Mouse (Mus musculus): ENCODE data around the gene Cplane1.
"Not testable (repeated sequence)": the region's sequence is repeated elsewhere in the genome, so short reads cannot be mapped to it uniquely, and the experiment has no call there.

Gene Cplane1

GRCm38 (mm10) chr15:8168591-8169265 is at the start of gene Cplane1:
TSS of gene Cplane1 (plus strand) at chr15:8169106.
- no peaks in the 10 kb centered on the region for H3K27me3 ChIP-seq (ENCODE audit: control insufficient read depth, insufficient read depth, low read length, poor library complexity, severe bottlenecking)
- DNase-seq (ENCODE audit: low read depth, low spot score) = peak; percentile 95
- no peaks in the 10 kb centered on the region; the same call in 1 of the 2 replicates for H3K36me3 ChIP-seq (ENCODE audit: control insufficient read depth, insufficient read depth, low read length, poor library complexity, severe bottlenecking)

- peak; percentile 7 for DNase-seq (ENCODE audit: low read depth, low spot score)
- no peaks in the 10 kb centered on the region for H3K27me3 ChIP-seq (ENCODE audit: control insufficient read depth, insufficient read depth, low read length, poor library complexity, severe bottlenecking)
- H3K36me3 ChIP-seq (ENCODE audit: control insufficient read depth, insufficient read depth, low read length, poor library complexity, severe bottlenecking) = peaks cover 10% of the 10 kb centered on the region
Measured at GRCm38 (mm10) chr15:8129281-8129680, 39.6 kb upstream of the Cplane1 start.

- Histone ChIP-seq H3K27me3 (ENCODE audit: control insufficient read depth, insufficient read depth, low read length, poor library complexity, severe bottlenecking) (no peaks in the 10 kb centered on the region), H3K36me3 (ENCODE audit: control insufficient read depth, insufficient read depth, low read length, poor library complexity, severe bottlenecking) (peaks cover 11% of the 10 kb centered on the region)
- no peak for DNase-seq (ENCODE audit: low read depth, low spot score)
Measured at GRCm38 (mm10) chr15:8131268-8131667, 37.6 kb upstream of the Cplane1 start.

GRCm38 (mm10) chr15:8131761-8132160 is 37.1 kb upstream of the Cplane1 start:
- DNase-seq (ENCODE audit: low read depth, low spot score) = no peak
- Histone ChIP-seq H3K36me3 (ENCODE audit: control insufficient read depth, insufficient read depth, low read length, poor library complexity, severe bottlenecking) (peaks cover 11% of the 10 kb centered on the region), H3K27me3 (ENCODE audit: control insufficient read depth, insufficient read depth, low read length, poor library complexity, severe bottlenecking) (no peaks in the 10 kb centered on the region)

DNA sequence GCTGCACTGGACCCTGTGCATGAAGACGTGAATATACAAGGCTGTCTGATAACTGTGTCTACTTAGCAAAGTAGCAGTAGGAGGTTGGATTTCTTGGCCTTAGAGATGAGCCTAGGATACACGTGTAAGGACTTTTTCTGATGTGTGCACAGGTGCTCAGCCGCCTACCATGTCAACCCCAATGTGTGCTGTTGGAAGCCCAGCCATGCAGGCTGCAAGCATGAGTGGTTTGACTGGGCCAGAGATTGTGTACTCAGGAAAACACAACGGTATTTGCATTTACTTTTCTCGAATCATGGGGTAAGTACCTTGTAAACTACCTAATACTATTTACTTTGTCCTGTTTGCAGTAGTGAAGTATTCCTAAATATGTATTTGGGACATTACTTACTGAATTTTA is 33.3 kb upstream of the Cplane1 start:
- Histone ChIP-seq H3K36me3 (ENCODE audit: control insufficient read depth, insufficient read depth, low read length, poor library complexity, severe bottlenecking) (peaks cover 16% of the 10 kb centered on the region), H3K27me3 (ENCODE audit: control insufficient read depth, insufficient read depth, low read length, poor library complexity, severe bottlenecking) (no peaks in the 10 kb centered on the region)
- DNase-seq (ENCODE audit: low read depth, low spot score) = no peak

GRCm38 (mm10) chr15:8161841-8162240 is 7.1 kb upstream of the Cplane1 start:
- peaks cover 3% of the 10 kb centered on the region; the same call in 1 of the 2 replicates for H3K36me3 ChIP-seq (ENCODE audit: control insufficient read depth, insufficient read depth, low read length, poor library complexity, severe bottlenecking)

GRCm38 (mm10) chr15:8169266-8169746 is 400 bp downstream of the Cplane1 start:
- H3K27me3 ChIP-seq (ENCODE audit: control insufficient read depth, insufficient read depth, low read length, poor library complexity, severe bottlenecking) = no peaks in the 10 kb centered on the region
- DNase-seq (ENCODE audit: low read depth, low spot score) = no peak

More at GRCm38 (mm10) chr15:8161841-8162240, 7.1 kb upstream of the Cplane1 start:
- H3K27me3 ChIP-seq (ENCODE audit: control insufficient read depth, insufficient read depth, low read length, poor library complexity, severe bottlenecking) = no peaks in the 10 kb centered on the region
- no peak for DNase-seq (ENCODE audit: low read depth, low spot score)

GRCm38 (mm10) chr15:8189563-8189962 is 20.7 kb downstream of the Cplane1 start:
- Histone ChIP-seq H3K27me3 (ENCODE audit: control insufficient read depth, insufficient read depth, low read length, poor library complexity, severe bottlenecking) (no peaks in the 10 kb centered on the region), H3K36me3 (ENCODE audit: control insufficient read depth, insufficient read depth, low read length, poor library complexity, severe bottlenecking) (0 out of 2 replicates have a peak, but pooled peaks cover 5% of the 10 kb centered on the region)
- DNase-seq (ENCODE audit: low read depth, low spot score) = no peak

More at GRCm38 (mm10) chr15:8169266-8169746, 400 bp downstream of the Cplane1 start:
- H3K36me3 ChIP-seq (ENCODE audit: control insufficient read depth, insufficient read depth, low read length, poor library complexity, severe bottlenecking) = no peaks in the 10 kb centered on the region; the same call in 1 of the 2 replicates

DNA sequence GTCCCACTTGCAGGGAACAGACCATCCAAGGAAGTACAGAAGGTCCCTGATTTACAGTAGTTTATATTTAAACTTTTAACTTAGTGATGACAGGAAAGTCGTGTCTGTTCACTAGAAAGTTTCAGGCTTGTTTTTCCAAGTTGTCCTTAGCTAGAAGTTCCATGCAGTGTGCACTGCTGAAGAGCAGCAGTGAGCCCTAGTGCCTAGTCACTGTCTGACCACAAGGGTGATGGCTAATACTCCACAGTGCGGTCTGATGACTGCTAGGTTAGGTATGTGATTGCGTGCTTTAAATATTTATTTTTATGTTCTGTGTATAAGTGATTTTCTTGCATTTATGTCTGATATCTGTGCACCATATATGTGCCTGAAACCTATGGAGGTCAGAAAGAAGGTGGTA is 21.5 kb downstream of the Cplane1 start:
- DNase-seq (ENCODE audit: low read depth, low spot score) = no peak

DNA sequence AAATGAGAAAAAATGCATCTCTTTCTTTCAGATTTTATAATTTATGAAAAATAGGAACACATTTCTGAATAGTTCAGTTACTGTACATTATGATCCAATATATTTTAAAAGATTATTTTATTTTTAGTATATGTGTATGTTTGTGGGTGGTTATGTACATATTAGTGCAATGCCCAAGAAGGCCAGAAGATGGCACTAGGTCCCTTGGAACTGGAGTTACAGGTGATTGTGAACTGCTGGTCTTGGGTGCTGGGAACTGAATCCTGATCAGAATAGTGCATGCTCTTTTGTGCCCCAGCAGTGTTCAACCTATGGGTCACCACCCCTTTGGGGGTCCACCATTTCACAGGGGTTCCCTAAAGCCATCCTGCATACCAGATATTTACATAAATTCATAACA is 31.4 kb downstream of the Cplane1 start:
- peak; percentile 27 for DNase-seq (ENCODE audit: low read depth, low spot score)
- H3K36me3 ChIP-seq (ENCODE audit: control insufficient read depth, insufficient read depth, low read length, poor library complexity, severe bottlenecking) = peaks cover 7% of the 10 kb centered on the region; the same call in 1 of the 2 replicates
- H3K27me3 ChIP-seq (ENCODE audit: control insufficient read depth, insufficient read depth, low read length, poor library complexity, severe bottlenecking) = no peaks in the 10 kb centered on the region

More for the DNA sequence above, 21.5 kb downstream of the Cplane1 start:
- H3K27me3 ChIP-seq (ENCODE audit: control insufficient read depth, insufficient read depth, low read length, poor library complexity, severe bottlenecking) = no peaks in the 10 kb centered on the region
- 0 out of 2 replicates have a peak, but pooled peaks cover 7% of the 10 kb centered on the region for H3K36me3 ChIP-seq (ENCODE audit: control insufficient read depth, insufficient read depth, low read length, poor library complexity, severe bottlenecking)

GRCm38 (mm10) chr15:8208362-8208761 is 39.5 kb downstream of the Cplane1 start:
- DNase-seq (ENCODE audit: low read depth, low spot score) = no peak
- peaks cover 4% of the 10 kb centered on the region; the same call in 1 of the 2 replicates for H3K36me3 ChIP-seq (ENCODE audit: control insufficient read depth, insufficient read depth, low read length, poor library complexity, severe bottlenecking)

GRCm38 (mm10) chr15:8214811-8215210 is 45.9 kb downstream of the Cplane1 start:
- Histone ChIP-seq H3K27me3 (ENCODE audit: control insufficient read depth, insufficient read depth, low read length, poor library complexity, severe bottlenecking) (no peaks in the 10 kb centered on the region), H3K36me3 (ENCODE audit: control insufficient read depth, insufficient read depth, low read length, poor library complexity, severe bottlenecking) (no peaks in the 10 kb centered on the region)
- DNase-seq (ENCODE audit: low read depth, low spot score) = no peak

More at GRCm38 (mm10) chr15:8208362-8208761, 39.5 kb downstream of the Cplane1 start:
- no peaks in the 10 kb centered on the region for H3K27me3 ChIP-seq (ENCODE audit: control insufficient read depth, insufficient read depth, low read length, poor library complexity, severe bottlenecking)

- H3K27me3 ChIP-seq (ENCODE audit: control insufficient read depth, insufficient read depth, low read length, poor library complexity, severe bottlenecking); H3K36me3 ChIP-seq (ENCODE audit: control insufficient read depth, insufficient read depth, low read length, poor library complexity, severe bottlenecking); DNase-seq (ENCODE audit: low read depth, low spot score): not testable (repeated sequence)
Measured at GRCm38 (mm10) chr15:8234167-8234566, 65.3 kb downstream of the Cplane1 start.

DNA sequence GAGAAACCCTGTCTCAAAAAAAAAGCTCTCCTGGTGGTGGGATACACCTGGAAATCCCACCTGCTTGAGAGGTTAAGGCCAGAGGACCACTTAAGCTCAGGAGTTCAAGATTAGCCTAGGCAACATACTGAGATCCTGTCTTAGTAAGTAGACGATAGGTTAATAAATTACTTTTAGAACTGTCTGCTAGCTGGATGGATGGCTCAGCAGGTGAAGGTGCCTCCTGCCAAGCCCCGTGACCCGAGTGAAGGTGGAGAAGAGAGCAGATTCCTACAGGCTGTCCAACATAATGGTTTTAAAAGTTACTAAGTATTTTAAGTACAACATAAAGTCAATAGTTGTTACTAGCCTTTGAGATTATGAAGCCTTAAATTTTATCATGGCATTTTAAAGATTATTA is 97.0 kb downstream of the Cplane1 start:
- Histone ChIP-seq H3K27me3 (ENCODE audit: control insufficient read depth, insufficient read depth, low read length, poor library complexity, severe bottlenecking) (no peaks in the 10 kb centered on the region), H3K36me3 (ENCODE audit: control insufficient read depth, insufficient read depth, low read length, poor library complexity, severe bottlenecking) (peaks cover 4% of the 10 kb centered on the region; the same call in 1 of the 2 replicates)
- DNase-seq (ENCODE audit: low read depth, low spot score) = no peak

GRCm38 (mm10) chr15:8267211-8267610 is 98.3 kb downstream of the Cplane1 start:
- Histone ChIP-seq H3K36me3 (ENCODE audit: control insufficient read depth, insufficient read depth, low read length, poor library complexity, severe bottlenecking) (peaks cover 4% of the 10 kb centered on the region; the same call in 1 of the 2 replicates), H3K27me3 (ENCODE audit: control insufficient read depth, insufficient read depth, low read length, poor library complexity, severe bottlenecking) (no peaks in the 10 kb centered on the region)
- DNase-seq (ENCODE audit: low read depth, low spot score) = no peak
